Mouse (Mus musculus) spleen, adult 18-20 months (tissue): Measurements from ENCODE around the gene Gm49388.
"Not testable (repeated sequence)": the region's sequence is repeated elsewhere in the genome, so short reads cannot be mapped to it uniquely, and the experiment has no call there.

Experiments used
- DNase-seq, 2 experiments: peaks; one replicate each; pipeline ENCODE4 v3.0.0; 2022; ENCODE audit warnings: mixed read lengths in 2 of 2

Gene Gm49388

DNA sequence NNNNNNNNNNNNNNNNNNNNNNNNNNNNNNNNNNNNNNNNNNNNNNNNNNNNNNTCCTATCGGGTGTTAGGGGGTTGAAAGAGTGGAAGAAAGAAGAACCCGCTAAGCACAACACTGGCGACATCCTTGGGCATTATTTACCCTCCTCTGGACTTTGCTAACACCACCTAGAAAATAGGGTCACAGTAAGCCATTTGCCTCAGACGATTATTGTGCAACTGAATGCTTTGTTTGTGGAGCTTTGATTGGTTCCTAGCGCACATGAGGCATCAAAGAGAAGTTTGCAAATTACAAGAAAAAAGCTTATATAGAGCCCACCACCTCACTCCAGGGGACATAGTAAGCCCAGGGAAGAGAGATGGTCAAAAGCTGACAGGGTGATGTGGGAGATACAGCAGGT lies 23.4 kb downstream of the Gm49388 start:
- no peak for DNase-seq

DNA sequence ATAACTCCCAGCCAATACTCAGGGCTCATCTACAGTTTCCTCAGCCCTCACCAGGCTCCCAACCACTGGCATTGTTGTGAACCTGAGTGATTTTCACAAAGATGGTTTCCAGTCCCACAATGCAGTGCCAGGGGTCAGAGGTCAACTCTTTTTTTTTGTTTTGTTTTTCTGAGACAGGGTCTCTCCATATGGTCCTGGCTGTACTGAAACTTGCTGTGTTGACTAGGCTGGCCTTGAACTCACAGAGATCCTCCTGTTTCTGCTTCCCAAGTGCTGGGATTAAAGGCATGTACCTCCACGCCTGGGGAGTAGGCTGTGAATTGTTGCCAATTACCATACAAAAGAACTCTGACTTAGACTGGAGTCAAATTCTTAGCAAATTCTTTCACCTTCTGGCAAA lies 24.4 kb downstream of the Gm49388 start:
- no peak for DNase-seq

DNA sequence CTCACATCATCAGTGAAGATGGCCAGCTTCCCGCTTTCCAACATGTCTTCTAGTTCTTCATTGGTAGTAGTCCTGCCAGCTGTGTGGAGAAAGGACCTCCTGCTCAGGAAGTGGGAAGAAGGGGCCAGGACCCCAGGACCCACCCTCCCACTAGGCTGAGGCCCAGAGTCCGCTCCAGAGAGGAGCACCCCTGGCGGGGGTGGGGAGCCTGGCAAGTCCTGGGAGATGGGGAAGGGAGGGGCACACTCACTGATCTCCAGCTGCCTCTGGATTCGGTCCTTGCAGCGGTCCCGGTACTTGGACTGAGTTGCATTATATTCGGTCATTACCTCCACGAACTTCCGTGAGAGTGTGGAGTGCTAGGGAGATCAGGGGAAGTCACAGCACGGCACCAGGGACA lies 25.2 kb downstream of the Gm49388 start:
- DNase-seq = no peak

DNA sequence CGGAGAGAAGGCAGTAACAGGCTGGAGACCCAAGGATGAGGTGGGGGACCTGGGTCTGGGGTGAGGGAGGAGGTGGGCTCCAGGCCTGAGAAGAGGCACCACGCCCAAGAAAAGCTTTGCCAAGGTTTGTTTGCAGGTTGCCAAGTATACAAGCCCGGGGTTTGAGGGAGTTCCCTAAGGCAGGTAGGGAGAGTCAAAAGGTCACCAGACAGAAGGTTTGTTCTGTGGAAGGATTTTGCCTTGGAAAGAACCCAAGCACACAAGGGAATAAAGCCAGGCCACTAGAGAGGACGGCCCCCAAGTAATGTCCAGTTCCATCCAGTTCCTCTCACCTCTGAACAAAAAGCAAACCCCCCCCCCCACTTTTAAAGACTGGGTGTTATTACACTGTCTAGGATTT lies 25.8 kb downstream of the Gm49388 start:
- no peak for DNase-seq

DNA sequence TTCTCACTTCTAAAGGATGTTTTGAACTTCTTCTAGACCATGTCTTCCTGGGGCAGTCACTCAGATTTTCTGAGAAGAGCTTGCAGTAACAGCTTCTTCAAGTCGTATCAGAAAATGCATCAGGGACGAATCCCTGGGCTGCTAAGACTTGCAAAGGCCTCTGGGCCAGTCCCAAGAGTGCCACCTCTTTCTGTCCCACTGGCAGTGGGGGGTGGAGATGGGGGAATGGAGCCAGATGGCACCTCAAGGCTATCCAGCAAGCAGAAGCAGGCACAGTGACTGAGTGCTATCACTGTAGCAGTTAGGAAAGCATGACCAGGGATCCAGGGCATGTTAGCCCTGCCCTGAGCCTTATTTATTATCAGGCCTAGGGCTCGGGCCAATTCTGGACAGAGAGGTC lies 26.9 kb downstream of the Gm49388 start:
- DNase-seq = no peak

DNA sequence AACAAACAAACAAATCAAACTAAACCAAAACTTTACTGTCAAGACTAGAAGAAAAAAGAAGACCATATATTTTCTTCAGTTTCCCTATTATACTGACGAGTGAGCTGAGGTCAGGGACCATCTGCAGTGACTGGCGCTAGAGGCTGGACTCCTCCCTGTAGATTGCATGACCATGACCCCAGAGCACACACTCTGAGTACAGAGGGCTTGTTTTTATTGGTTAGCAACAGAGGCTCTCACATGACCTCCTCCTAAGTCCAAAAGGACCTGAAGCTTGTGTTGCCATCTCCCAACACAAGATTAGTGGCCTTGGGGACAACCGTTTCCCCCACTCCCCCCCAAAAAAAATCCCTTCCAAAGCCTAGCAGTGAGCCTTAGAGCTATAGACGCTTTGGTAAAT lies 28.4 kb downstream of the Gm49388 start:
- DNase-seq = no peak

DNA sequence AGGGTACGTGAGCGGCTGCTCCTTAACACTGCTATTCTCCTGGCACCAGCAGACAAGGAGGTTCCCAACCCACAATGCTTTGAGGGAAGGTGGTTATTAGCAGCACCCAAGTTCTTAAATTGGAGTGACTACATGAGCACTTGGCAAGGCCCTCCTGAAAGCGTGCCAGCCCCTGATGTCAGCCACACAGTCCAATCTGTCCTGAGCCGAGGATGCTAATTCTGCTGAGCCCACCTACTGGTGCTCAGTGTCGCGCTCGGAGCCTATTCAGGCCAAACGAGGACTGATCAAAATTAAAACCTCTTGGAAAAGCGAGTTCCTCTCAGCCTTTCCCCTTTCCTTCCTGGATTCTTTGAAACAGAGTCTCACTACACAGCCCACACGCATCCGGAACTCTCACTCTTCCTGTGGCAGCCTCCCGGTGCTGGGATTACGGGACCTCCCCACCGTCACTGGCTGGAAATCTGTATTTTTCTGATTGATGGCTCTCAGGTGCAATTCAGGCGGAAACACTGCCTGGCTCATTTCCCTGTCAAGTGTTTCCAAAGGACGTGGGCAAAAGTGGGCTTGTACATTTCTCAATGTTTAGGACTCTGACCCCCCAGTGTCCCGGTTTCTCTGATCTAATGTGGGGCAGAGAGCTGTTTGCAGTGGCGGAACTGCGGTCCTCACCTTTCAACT lies 29.0 kb downstream of the Gm49388 start:
- DNase-seq = no peak

DNA sequence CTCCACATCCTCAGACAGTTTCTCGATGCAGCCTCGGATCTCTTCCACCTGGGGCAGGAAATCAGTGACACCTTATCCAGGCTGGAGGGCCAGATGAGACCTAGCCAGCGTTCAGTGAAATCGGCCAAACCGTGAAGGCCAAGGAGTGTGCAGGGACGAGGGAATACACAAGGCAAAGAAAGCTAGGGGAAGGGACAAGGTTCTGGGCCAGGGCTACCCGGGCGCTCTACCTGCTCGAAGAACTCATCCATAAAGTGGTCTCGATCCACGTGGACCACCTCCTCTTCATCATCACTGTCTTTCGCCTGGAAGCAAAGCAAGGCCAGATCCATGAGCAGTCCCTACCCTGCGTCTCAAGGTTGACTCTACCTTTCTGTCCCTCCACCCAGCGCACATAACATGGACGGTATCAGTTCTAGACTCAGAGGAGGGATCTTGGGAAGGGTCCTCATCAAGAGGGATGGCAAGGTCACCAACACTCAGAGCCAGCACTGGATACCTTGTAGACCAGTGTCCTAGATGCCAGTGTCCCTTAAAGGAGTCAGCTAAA lies 29.8 kb downstream of the Gm49388 start:
- no peak for DNase-seq

DNA sequence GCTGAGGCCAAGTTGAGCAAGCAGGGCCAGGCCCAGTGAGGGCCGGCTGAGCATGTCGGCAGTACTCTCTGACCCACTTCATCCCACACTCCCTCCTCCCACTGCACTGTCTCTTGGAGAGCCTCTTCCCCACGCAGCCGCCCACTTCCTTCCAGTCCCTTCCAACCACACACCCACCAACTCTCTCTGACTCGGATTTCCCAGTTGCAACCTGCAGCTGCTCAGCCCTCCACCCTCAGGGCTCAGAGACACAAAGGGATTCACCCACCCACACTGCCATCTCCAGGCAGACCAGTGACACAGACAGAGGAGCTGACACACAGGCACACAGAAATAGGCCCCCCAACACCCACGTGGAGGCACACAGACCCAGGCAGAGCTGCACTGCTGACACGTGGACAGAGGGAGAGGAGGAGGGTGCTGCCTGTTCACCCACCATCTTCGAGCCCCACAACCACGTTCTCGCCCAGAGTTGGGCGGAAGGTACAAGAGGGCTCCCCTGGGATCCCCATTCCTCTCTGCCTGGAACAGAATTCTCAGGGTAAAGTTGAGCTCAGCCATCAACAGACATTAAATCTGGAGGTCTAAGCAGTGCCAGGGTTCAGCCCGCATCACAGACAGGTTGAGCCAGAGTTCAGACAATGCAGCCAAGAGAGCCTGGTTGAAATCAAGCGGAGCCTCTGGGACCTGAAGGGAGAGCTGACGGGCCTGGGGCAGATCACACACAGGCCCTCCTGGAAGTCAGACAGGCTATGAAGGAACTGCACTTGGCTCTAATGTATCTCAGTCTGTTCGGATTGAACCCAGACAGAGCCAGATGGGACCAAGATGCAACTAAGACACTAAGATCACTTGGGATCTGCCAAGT lies 30.8 kb downstream of the Gm49388 start:
- DNase-seq = no peak

DNA sequence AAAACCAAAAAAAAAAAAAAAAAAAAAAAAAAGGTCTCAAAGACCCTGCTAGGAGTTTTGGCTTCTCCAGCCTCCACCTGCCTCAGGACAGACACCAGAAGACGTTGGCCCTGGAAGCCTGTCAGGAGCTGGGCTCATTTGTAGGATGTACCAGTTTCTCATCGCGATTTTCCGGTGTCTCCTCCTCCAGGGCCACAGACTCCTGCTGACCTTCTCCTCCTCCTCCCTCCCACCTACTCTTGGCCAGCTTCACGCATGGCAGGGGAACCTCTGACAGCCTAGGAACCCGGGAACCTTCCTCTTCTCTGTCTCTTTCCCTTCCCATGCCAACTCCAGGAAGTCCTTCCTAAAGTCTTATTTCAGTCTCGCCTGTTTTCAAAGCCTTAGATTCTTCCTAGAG lies 31.6 kb downstream of the Gm49388 start:
- DNase-seq = no peak

DNA sequence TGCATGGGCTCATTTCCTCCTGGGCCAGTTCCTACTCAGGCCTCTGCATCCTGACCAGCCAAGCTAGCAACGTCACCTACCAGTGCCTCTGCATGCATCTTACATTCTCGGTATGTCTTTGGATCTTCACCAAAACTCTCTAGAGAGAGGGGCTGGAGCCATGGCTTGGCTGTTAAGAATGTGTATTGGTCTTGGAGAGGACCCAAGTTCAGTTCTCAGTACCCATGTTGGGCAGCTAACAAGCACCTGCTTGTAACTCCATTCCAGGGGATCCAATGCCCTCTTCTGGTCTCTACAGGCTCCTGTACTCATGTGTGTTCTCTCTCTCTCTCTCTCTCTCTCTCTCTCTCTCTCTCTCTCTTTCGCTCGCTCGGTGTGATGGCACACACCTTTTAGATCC lies 32.4 kb downstream of the Gm49388 start:
- DNase-seq = no peak

DNA sequence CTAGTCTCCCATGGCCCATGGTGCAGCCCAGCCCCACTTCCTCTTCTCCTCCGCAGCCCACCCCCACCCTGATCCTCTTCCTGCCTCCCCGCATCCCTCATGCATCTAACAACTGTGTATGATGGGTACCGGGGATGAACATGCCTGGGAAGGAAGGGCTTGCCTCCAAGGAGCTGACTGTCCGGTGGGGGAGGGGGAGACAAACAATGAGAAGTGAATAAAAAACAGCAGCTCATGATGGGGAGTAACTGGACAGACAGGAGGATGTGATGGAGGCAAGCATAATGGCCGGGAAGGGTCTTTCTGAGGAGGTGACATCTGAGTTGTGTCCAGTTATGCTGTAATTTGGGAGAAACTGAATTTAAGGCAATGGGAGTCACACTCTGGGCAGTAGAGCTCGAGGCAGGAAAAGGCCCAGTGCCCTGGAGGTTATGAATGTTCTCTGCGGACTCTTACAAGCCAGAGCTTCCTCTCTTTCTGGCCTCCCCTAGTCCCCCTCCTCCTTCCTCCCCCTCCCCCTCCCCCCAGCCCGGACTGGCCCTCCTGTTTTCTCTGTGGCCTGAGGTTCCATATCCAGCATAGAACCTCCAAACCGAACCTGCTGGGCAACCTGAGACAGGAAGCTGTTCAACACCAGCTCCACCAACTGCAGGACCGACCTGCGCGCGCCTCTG lies 35.6 kb downstream of the Gm49388 start:
- DNase-seq = no peak

DNA sequence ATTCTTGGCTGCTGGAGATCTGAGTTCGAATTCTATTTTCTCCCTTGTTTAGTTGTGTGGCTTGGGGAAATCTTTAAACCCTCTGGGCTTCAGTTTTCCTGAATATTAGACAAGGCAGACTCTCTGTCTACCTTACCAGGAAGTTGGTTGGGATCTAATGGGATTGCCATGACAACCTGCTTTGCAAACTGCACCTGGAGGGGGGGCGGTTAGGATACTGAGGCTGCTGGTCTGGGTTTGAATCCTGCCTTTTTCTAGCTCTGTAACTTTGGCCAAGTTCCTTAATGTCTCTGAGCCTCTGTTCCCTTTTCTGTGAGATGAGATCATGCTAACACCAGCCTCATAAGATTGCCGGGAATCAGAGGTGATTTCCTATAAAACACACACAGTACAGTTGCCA lies 37.1 kb downstream of the Gm49388 start:
- DNase-seq = no peak

DNA sequence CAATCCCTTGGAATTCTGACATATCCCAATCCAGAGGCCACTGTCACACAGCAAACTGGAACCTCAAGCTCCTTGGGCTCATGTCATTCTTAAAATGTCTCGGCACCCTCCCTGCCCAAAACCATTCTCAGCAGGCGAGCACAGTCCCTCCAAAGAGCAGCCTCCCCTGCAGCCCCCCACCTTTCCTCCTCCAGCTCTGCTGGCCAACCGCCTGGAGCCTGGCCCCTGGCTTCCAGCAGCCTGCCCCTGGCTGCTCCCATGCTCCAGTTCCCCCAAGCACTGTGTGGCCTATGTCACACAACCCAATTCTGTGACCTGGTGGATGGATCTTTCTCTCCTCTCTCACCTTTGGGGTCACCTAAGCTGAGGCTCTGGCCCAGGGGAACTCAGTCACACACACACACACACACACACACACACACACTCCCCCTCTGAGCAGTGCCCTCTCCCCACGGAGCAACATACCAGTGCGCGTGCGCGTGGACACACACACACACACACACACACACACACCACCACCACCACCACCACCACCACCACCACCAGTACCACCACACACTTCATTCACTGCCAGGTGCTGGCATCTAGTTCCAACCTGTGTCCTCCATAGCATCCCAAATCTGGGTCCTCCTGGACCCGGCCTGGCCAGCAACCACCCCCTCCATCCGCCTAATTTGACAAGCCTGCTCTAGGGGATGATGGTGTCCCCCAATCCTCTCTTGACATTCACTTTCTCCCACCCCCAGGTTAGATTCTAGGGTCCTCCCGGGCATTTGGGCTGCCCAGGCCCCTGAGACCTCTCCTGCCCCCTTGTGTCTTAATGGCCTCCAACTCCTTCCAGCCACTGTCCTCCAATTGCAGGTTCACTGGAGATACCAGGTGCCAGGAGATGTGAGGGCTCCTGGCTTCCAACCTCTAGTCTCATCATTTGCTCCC lies 38.1 kb downstream of the Gm49388 start:
- no peak for DNase-seq

DNA sequence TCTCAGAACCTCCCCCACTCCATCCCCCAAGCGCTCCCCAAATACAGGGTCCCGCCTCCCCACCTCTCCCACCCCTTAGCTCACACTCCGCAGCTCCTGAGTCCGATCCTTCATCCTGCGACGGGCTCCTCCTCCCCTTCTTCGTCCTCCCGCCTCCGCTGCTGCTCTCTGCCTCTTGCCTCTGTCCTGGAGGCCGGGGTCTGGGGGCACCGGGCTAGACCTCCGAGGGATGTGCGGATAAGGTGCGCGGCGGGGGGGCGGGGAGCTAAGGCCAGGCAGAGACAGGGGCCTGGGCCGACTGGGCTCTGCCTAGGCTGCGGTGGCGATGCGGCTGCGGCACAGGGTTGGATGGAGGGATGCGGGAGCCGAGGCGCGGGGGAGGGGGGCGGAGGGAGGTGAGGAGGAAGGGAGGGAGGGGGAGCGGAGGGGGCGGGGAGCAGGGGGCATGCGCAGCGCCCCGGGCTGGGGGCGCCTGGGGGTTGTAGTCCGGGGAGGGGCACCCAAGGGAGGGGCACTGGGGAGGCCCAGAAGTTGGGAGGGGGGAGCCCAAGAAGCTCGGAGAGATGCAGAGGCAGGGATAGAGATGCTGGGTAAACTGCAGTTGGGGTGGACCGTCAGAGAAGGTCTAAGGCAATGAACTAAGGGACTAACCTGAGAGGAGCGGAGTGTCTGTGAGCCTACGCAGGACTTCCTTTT lies 38.9 kb downstream of the Gm49388 start, which contains the start of the genes Stx4a and Stx1b:
Gene Stx4a (plus strand): TSS at position 119 of the 696 bp plus-strand sequence.
Gene Stx1b (minus strand): TSS at position 374 of the 696 bp plus-strand sequence.
- no peak for DNase-seq

DNA sequence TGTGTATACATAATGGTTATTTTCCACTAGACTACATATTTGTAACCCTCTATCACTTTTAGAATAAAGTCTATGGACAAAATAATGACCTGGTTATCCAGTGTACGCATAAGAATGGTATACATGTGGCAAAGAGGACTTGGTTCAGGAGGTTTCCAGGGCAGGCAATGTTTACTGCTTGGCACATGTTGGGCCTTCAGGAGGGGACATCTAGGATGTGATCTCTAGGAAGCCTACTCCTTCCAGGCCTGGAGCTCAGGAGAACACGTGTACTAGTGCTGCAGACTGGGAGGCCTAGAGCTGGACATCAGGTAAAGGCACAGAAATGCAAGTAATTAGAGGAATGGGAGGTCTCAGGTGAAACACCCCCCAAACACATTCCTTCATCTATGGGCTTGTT lies 50.1 kb downstream of the Gm49388 start:
- DNase-seq = no peak

DNA sequence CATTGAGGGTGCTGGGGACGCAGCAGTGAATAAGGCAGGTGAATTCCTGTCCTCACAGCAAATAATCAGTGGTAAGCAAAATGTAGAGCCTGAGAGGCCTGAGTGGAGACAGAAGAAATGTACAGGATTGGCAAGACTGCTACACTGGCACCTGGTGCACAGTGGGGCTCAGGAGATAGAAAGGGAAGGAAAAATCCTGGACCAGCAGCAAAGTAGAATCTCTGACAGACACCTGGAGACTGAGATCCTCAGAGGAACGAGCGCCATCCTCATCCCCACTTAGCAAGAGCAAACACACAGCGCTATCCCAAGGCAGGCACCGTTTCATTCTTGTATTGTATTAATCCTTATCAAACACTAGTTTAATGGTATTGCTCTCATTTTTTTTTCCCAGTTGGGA lies 52.1 kb downstream of the Gm49388 start:
- DNase-seq = no peak

DNA sequence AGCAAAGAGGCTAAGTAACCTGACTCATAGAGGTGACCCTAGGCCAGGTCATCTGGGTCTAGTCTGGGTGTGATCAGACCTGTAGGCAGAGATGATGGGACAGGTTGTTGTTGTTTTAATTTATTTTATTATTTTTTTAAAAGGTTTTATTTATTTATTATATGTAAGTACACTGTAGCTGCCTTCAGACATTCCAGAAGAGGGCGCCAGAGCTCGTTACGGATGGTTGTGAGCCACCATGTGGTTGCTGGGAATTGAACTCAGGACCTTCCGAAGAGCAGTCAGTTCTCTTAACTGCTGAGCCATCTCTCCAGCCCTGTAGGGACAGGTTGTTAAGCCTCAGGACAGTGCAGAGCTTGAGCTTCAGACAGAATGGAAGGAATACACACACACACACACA lies 52.5 kb downstream of the Gm49388 start:
- not testable (repeated sequence) for DNase-seq

DNA sequence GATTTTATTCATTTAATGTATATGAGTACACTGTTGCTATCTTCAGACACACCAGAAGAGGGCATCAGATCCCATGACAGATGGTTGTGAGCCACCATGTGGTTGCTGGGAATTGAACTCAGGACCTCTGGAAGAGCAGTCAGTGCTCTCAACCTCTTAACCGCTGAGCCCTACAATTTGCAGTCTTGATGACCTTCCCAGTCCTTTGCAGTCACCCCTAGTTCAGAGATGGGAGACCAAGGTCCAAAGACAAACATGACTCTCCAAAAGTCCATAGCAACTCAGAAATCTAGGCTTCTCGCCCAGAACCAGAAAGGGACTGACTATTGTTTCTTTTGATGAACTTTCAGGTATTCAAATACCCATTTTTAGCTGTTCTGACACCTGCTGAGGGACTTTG lies 54.6 kb downstream of the Gm49388 start:
- DNase-seq = not testable (repeated sequence)

DNA sequence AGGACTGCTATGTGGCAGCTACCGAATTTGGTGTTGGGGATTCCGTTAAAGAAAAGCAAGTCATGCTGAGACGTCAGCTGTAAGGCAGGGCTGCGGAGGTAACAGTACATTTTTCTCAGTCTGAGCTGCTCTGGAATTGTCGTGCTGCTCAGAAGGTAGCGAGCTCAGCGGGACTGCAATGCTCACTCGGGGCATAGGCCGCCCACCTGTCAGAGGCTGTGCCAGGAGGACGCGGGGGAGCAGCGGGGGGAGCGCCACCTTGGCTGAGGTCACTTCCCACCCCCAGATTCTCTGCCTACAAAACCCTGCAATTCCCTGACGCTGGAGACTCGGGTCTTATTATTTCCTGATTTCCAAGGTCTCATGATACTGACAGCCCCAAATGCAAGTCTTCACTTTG lies 55.5 kb downstream of the Gm49388 start:
- DNase-seq = peak; percentile 44 to 53

DNA sequence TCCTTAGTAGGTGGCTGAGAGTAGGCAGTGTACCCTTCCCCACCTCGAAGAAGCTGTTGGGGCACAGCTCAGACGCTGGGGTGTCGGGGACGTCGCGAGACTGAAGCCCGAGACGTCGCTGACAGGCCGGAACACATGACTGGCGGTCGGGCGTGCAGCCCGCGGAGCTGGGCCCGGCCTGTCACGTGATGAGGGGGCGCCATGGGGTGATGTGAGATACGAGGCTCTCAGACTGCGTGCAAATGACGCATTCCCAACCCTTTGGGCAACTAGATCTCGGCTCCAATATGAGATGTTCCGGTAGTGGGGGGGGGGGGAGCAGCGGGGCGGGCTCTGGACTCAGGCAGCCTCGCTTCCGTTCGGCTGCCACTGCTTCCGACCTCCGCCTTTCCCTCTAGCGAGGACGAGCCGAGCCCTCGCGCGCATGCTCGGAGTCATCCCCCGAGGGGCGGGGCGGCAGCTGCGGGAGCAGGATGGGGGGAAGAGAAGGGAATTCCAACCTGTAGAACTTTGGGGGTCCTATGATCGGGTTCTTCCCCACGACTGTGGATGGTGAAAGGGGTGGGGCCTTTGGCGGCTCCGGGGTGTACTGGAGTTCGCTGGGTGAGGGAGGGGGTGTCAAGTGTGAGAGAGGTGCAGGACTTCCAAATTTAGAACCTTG lies 56.1 kb downstream of the Gm49388 start:
- DNase-seq = peak; percentile 87 to 90
